Mouse (Mus musculus) midbrain, postnatal 0 days (tissue): ENCODE measurements around the gene Brsk2. TPM values are rescaled to one million over a fixed set of nuclear protein-coding genes. Genes with fewer than 3 reads are reported as not detected.

Experiments
- ATAC-seq: fragments of 200-750 bp; cut with Nextera tagmentation; 2 replicates; pipeline ENCODE4 v1.8.0; 2017; ENCODE audit warnings: moderate number of reproducible peaks, mild to moderate bottlenecking, moderate TSS enrichment, moderate library complexity; ENCODE audit not compliant: low FRiP score
- DNase-seq: peaks from one replicate; pipeline ENCODE4 v3.0.0-alpha.2; 2015; ENCODE audit warnings: low spot score
- H3K27ac ChIP-seq: fragments of 300-500 bp; sonication (generic); 2 replicates; pipeline ENCODE4 v1.5.1; 2014; ENCODE audit warnings: low read depth, mild to moderate bottlenecking, low read length, mixed read lengths
- H3K27me3 ChIP-seq: fragments of 300-500 bp; sonication (generic); 2 replicates; pipeline ENCODE4 v1.6.1; 2014; ENCODE audit warnings: low read length, control low read depth, mixed read lengths; ENCODE audit not compliant: insufficient read depth
- H3K36me3 ChIP-seq: fragments of 300-500 bp; sonication (generic); 2 replicates; pipeline ENCODE4 v1.6.1; 2014; ENCODE audit warnings: low read length, control low read depth, mixed read lengths; ENCODE audit not compliant: insufficient read depth
- H3K4me1 ChIP-seq: fragments of 300-500 bp; sonication (generic); 2 replicates; pipeline ENCODE4 v1.6.1; 2014; ENCODE audit warnings: mild to moderate bottlenecking, control low read depth, antibody characterized with exemption, low read length, mixed read lengths; ENCODE audit not compliant: insufficient read depth
- H3K4me2 ChIP-seq: fragments of 300-500 bp; sonication (generic); 2 replicates; pipeline ENCODE4 v1.6.1; 2014; ENCODE audit warnings: low read depth, mild to moderate bottlenecking, low read length, mixed read lengths; ENCODE audit not compliant: poor library complexity, severe bottlenecking
- H3K4me3 ChIP-seq: fragments of 300-500 bp; sonication (generic); 2 replicates; pipeline ENCODE4 v1.5.1; 2014; ENCODE audit warnings: low read depth, mild to moderate bottlenecking, low read length, moderate library complexity
- H3K9ac ChIP-seq: fragments of 300-500 bp; sonication (generic); replicated peaks from 2 replicates; pipeline ENCODE4 v1.6.1; 2014; ENCODE audit warnings: mild to moderate bottlenecking, low read length, moderate library complexity, mixed read lengths; ENCODE audit not compliant: poor library complexity, severe bottlenecking
- H3K9me3 ChIP-seq: fragments of 300-500 bp; sonication (generic); 2 replicates; pipeline ENCODE4 v1.6.1; 2016; ENCODE audit warnings: low read length, control low read depth
- CTCF ChIP-seq: IDR thresholded peaks from 2 replicates; pipeline ENCODE4 v1.5.1; 2016; ENCODE audit warnings: antibody characterized with exemption, mild to moderate bottlenecking
- WGBS: fragments of 180-500 bp; shearing (Covaris S2); extraction: QIAGEN DNeasy Blood & Tissue Kit; methylation state at CpG from one replicate; pipeline ENCODE4 v1.1.7; 2014; 5-methylcytosine and 5-hydroxymethylcytosine counted together
- polyA plus RNA-seq: library from polyadenylated mRNA; unstranded; fragments of >200 nt; fragmentation: Nextera tagmentation; extraction: Ambion mirVana; gene quantifications from 2 replicates; pipeline ENCODE4 v1.2.1, GENCODE M21; 2015
- total RNA-seq: library from RNA; depleted of rRNA; stranded (reverse); fragments of >200 nt; gene quantifications from 2 replicates; pipeline ENCODE4 v1.2.3, GENCODE M21; 2014

Gene Brsk2
- total and polyA plus RNA-seq, 2 experiments from 2014 or later = 20.1 to 159 TPM

DNA sequence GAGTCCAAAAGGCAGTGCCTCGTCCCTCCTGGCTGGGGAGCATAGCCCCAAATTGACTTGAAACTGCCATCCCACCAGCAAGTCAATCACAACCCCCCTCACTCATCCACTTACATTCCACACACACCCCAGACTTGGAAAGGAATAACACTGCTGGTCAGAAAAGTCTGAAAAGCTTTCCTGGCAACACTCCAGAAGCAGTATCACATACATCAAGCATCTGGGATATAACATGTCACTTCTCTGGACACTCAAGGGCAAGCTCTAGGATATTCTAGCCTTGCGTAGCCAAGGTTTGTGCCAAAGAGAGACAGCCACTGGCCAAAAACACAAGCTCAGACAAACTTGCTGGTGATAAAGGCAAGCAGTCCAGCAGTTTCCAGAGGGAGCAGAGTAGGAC, 75.6 kb downstream of the Brsk2 start:
- Histone ChIP-seq H3K9ac (no peak overlapping the region), H3K9me3 (no peaks in the 10 kb centered on the region), H3K4me1 (no peaks in the 10 kb centered on the region), H3K27ac (no peak overlapping the region), H3K4me2 (no peak overlapping the region), H3K27me3 (no peaks in the 10 kb centered on the region), H3K36me3 (no peaks in the 10 kb centered on the region), H3K4me3 (no peak overlapping the region)
- TF ChIP-seq CTCF = no peak
- peak; percentile 26 for DNase-seq
- no peak for ATAC-seq
- WGBS = 64% methylated on average over 2 of the region's 2 CpGs

DNA sequence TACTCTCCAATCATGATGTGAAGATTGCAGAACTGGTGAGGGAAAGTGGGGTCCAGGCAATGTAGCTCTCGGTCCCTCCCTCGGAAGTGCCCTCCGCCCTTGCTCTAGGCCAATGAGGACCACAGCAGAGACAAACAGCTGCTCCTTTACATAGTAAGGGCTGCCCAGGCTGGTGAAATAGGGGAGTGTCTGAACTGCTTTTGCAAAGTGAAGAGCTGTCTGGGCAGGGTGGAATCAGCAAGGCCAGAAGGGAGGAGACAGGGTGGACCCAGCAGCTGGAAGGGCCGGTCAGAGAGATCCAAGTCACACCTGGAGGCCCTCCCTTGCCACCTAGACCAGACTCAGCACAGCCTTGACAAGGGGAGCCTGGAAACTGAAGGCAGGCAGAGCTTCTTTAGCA, 76.4 kb downstream of the Brsk2 start:
- Histone ChIP-seq H3K4me1 (no peaks in the 10 kb centered on the region), H3K27me3 (no peaks in the 10 kb centered on the region), H3K4me3 (no peak overlapping the region), H3K4me2 (no peak overlapping the region), H3K36me3 (no peaks in the 10 kb centered on the region), H3K9ac (no peak overlapping the region), H3K9me3 (no peaks in the 10 kb centered on the region), H3K27ac (no peak overlapping the region)
- ATAC-seq = no peak
- no peak for TF ChIP-seq CTCF
- 92% methylated on average over 4 of the region's 4 CpGs for WGBS
- DNase-seq = no peak

DNA sequence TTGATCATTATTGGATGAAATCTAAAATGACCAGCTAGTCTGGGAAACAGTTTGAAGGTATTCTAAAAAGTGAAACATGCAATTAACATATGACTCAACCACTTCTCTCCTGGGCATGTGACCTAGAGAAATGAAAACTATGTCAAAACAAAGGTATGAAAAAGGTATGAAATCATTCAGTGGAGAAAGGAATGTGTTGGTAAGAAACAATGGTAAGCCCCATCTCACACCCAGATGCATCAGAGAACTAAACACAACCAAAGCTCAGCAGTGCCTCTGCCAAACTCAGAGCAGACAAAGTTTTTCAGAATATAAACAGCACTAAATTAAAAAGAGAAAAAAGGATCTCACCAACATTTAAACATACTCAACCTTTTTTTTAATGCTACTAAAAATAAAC, 80.5 kb downstream of the Brsk2 start:
- Histone ChIP-seq H3K4me1 (no peaks in the 10 kb centered on the region), H3K27me3 (no peaks in the 10 kb centered on the region), H3K36me3 (no peaks in the 10 kb centered on the region), H3K9ac (no peak overlapping the region), H3K27ac (no peak overlapping the region), H3K4me3 (no peak overlapping the region), H3K9me3 (no peaks in the 10 kb centered on the region), H3K4me2 (no peak overlapping the region)
- ATAC-seq = no peak
- no peak for TF ChIP-seq CTCF
- DNase-seq = no peak

DNA sequence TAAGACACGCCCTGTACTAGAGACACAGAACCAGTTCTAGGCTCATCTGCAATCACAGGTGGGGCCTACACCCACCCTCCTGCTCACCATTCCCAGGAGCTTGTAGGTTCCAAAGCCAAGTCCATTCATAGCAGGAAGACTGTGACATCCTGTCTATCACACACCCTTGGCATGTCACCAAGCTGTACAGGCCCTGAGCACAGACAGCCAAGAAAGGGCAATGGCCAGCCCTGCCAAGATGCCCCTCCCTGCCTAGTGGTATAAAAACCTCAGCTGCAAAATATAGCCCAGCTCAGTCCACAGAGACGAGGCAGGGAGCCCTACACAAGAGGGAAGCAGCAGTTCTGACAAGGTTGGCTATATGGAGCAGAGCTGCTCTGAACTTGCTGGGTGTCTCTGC, 84.6 kb downstream of the Brsk2 start:
- Histone ChIP-seq H3K27me3 (no peaks in the 10 kb centered on the region), H3K36me3 (no peaks in the 10 kb centered on the region), H3K4me2 (no peak overlapping the region), H3K27ac (no peak overlapping the region), H3K9ac (no peak overlapping the region), H3K9me3 (no peaks in the 10 kb centered on the region), H3K4me1 (no peaks in the 10 kb centered on the region), H3K4me3 (no peak overlapping the region)
- TF ChIP-seq CTCF = no peak
- DNase-seq (peak; percentile 19), ATAC-seq (no peak)
- 80% methylated on average over 2 of the region's 2 CpGs for WGBS

DNA sequence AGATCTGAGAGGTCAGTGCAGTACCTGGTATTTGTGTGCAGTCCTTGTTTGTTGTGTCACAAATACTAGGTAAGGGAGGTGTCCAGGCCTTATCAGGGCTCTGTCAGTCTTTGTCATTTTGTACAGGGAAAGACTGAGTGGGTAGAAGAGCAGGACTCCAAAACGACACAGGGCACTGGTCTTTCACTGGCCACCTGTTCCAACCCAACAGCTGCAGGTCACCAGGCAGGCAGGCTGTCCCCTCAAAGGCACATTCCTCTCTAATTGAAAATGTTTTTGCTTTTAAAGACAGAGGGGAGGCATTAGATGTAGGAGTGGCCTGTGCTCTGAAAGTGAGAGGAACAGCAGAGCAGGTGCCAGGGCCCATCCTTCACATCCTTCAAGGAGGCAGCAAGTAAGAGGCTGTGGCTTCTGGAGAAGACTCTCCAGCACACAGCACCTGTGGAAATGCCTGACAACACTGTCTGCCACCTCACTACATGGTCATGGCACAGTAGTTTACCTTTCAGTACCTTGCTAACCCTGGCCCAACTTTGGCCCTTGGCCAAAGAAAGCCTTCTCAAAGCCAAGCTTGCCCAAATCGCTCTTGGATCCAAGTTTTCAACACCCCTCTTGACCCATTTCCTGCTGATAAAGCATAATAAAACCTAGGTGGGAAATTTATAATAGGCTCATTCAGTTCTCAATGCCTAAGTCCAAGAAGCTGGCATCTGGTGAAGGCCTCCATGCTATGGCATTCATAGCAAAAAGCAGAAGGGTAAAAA, 85.7 kb downstream of the Brsk2 start:
- Histone ChIP-seq H3K4me3 (no peak overlapping the region), H3K27me3 (no peaks in the 10 kb centered on the region), H3K9me3 (no peaks in the 10 kb centered on the region), H3K36me3 (no peaks in the 10 kb centered on the region), H3K4me2 (no peak overlapping the region), H3K27ac (no peak overlapping the region), H3K4me1 (no peaks in the 10 kb centered on the region), H3K9ac (no peak overlapping the region)
- no peak for ATAC-seq
- WGBS = 86% methylated on average over 2 of the region's 2 CpGs
- no peak for DNase-seq
- no peak for TF ChIP-seq CTCF

DNA sequence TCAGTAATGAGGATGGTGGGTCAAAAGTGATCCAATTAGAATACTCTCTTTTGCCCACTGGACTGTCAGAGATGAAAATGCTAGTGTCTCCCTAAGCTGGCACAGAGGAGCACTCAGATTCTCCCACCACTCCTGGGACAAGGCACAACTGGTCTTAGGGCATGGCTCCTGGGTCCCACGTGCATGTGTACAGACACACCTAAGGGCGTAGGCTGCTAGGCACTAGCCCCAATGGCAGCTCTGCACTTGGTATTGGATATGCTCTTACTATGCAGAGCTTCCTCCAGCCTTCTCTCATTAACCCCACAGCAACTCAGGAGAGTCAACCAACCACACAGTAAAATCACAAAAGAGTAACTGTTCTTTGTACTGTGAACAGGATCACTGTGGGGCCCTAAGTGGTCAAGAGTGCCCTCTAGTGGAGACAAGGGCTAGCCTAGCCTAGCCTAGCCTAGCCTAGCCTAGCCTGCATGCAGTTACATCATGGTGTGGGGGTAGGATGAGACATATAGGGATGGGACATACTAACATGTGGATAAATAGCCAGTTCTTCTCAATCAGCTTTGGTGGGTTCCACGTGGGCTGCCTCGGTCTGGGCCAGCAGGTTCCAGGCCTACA, 88.1 kb downstream of the Brsk2 start:
- Histone ChIP-seq H3K36me3 (no peaks in the 10 kb centered on the region), H3K9me3 (no peaks in the 10 kb centered on the region), H3K27me3 (no peaks in the 10 kb centered on the region), H3K4me3 (no peak overlapping the region), H3K4me1 (no peaks in the 10 kb centered on the region), H3K27ac (no peak overlapping the region), H3K4me2 (no peak overlapping the region), H3K9ac (no peak overlapping the region)
- ATAC-seq = no peak
- peak; percentile 69 for TF ChIP-seq CTCF
- 79% methylated on average over 4 of the region's 4 CpGs for WGBS
- peak; percentile 39 for DNase-seq
